Mouse (Mus musculus) CH12.LX (cell line): ENCODE measurements around the gene Msx1. TPM values are rescaled to one million over a fixed set of nuclear protein-coding genes. Genes with fewer than 3 reads are reported as not detected.

Experiments
- DNase-seq: peaks from one replicate; pipeline ENCODE4 v3.0.0-alpha.2; 2013; ENCODE audit errors: extremely low read depth
- H3K27ac ChIP-seq: 2 replicates; pipeline ENCODE4 v1.5.1; 2012; ENCODE audit warnings: low read depth, mild to moderate bottlenecking, control low read depth, moderate library complexity; ENCODE audit not compliant: insufficient read depth
- H3K27me3 ChIP-seq: replicated peaks from 2 replicates; pipeline ENCODE3; 2012; ENCODE audit warnings: inconsistent platforms
- H3K36me3 ChIP-seq, 2 experiments: replicated peaks in 1 of 2; 2 replicates each; pipeline versions ENCODE3 to v1.6.1; 2012; ENCODE audit warnings: inconsistent platforms in 1 of 2, low read length in 1 of 2, mild to moderate bottlenecking in 1 of 2, mixed read lengths in 1 of 2, moderate library complexity in 1 of 2; ENCODE audit not compliant: control insufficient read depth in 1 of 2, insufficient read depth in 1 of 2
- H3K4me1 ChIP-seq, 2 experiments: 2 replicates each; pipeline ENCODE4 v1.6.1; 2012; ENCODE audit warnings: inconsistent platforms in 1 of 2, moderate library complexity in 1 of 2; ENCODE audit not compliant: insufficient read depth in 2 of 2, control insufficient read depth in 1 of 2
- H3K4me2 ChIP-seq: 2 replicates; pipeline ENCODE4 v1.6.1; 2012; ENCODE audit warnings: low read depth, mild to moderate bottlenecking, control low read depth; ENCODE audit not compliant: poor library complexity, insufficient read depth, severe bottlenecking
- H3K4me3 ChIP-seq, 3 experiments: fragments of 150-350 bp in 1 of 3; sonication (generic) in 1 of 3; replicated peaks in 1 of 3; 2 replicates each; pipeline versions ENCODE3 to v1.5.1; 2011 to 2012; ENCODE audit warnings: low read depth in 2 of 3, low read length in 2 of 3, mild to moderate bottlenecking in 2 of 3, moderate library complexity in 2 of 3, control low read depth in 1 of 3, improper control_type of control experiment in 1 of 3, inconsistent platforms in 1 of 3, mixed read lengths in 1 of 3; ENCODE audit not compliant: poor library complexity in 1 of 3
- H3K79me2 ChIP-seq: replicated peaks from 2 replicates; pipeline ENCODE4 v1.6.1; 2012; ENCODE audit warnings: mild to moderate bottlenecking, moderate library complexity; ENCODE audit not compliant: control insufficient read depth, poor library complexity, insufficient read depth, severe bottlenecking; ENCODE audit errors: extremely low read depth
- H3K9ac ChIP-seq: 2 replicates; pipeline ENCODE4 v1.6.1; 2012; ENCODE audit warnings: low read depth, mild to moderate bottlenecking, control low read depth, moderate library complexity; ENCODE audit not compliant: insufficient read depth
- H3K9me3 ChIP-seq: replicated peaks from 2 replicates; pipeline ENCODE3; 2012; ENCODE audit warnings: low read length, inconsistent platforms, mixed read lengths
- BHLHE40 ChIP-seq: IDR thresholded peaks from 2 replicates; pipeline ENCODE4 v1.6.1; 2011; ENCODE audit warnings: mild to moderate bottlenecking, low read depth, low read length, improper control_type of control experiment
- E2F4 ChIP-seq: IDR thresholded peaks from 2 replicates; pipeline ENCODE4 v1.6.1; 2011; ENCODE audit warnings: low read depth, low read length, improper control_type of control experiment; ENCODE audit not compliant: insufficient replicate concordance
- MAFK ChIP-seq: IDR thresholded peaks from 2 replicates; pipeline ENCODE4 v1.6.1; 2011; ENCODE audit warnings: low read length, improper control_type of control experiment; ENCODE audit not compliant: insufficient replicate concordance
- MAX ChIP-seq: IDR thresholded peaks from 2 replicates; pipeline ENCODE4 v1.6.1; 2011; ENCODE audit warnings: low read length, improper control_type of control experiment
- MAZ ChIP-seq: IDR thresholded peaks from 2 replicates; pipeline ENCODE4 v1.6.1; 2012; ENCODE audit warnings: low read depth, mild to moderate bottlenecking, inconsistent platforms, low read length, improper control_type of control experiment, moderate library complexity
- MEF2A ChIP-seq: IDR thresholded peaks from 2 replicates; pipeline ENCODE4 v1.6.1; 2014; ENCODE audit warnings: low read depth, mild to moderate bottlenecking, inconsistent platforms, low read length, improper control_type of control experiment, borderline replicate concordance
- POLR2A ChIP-seq: IDR thresholded peaks from 2 replicates; pipeline ENCODE4 v1.6.1; 2011; ENCODE audit warnings: low read depth, mild to moderate bottlenecking, improper control_type of control experiment, low read length
- TBP ChIP-seq: conservative IDR thresholded peaks from 2 replicates; pipeline ENCODE4 v1.6.1; 2011; ENCODE audit warnings: low read depth, low read length, improper control_type of control experiment
- UBTF ChIP-seq: IDR thresholded peaks from 2 replicates; pipeline ENCODE4 v1.6.1; 2012; ENCODE audit warnings: low read depth, mild to moderate bottlenecking, inconsistent platforms, low read length, improper control_type of control experiment, moderate library complexity
- USF1 ChIP-seq: IDR thresholded peaks from 2 replicates; pipeline ENCODE4 v1.6.1; 2014; ENCODE audit warnings: low read depth, mild to moderate bottlenecking, inconsistent platforms, low read length, improper control_type of control experiment
- dilution Hi-C: fragments of 300-500 bp; cut with MboI; formaldehyde crosslinking; loops from 2 replicates; pipeline ENCODE4 v1.14.3; 2020; ENCODE audit warnings: low sequenced_read_pairs; ENCODE audit not compliant: extremely low pct_unique_long_range_greater_than_20kb, extremely low pct_ligation_motif_present
- in situ Hi-C: fragments of 300-500 bp; cut with MboI; formaldehyde crosslinking; loops from 3 replicates; pipeline ENCODE4 v1.14.3; 2019; ENCODE audit warnings: low sequenced_read_pairs, low pct_ligation_motif_present, low pct_unique_long_range_greater_than_20kb, mixed read lengths
- polyA plus RNA-seq: library from polyadenylated mRNA; unstranded; fragments of >175 nt; gene quantifications from 2 replicates; pipeline ENCODE4 v1.2.1, GENCODE M21; 2012; ENCODE audit warnings: low read depth; ENCODE audit not compliant: insufficient read length
- total RNA-seq, 2 experiments: library from RNA; depleted of rRNA; stranded (reverse); fragments of 300-350 nt in 1 of 2; fragments of >200 nt in 1 of 2; gene quantifications; 2 replicates each; pipeline ENCODE4 v1.2.3; 2012 to 2014

Gene Msx1
- total and polyA plus RNA-seq, 3 experiments, result not detected

- in situ Hi-C loops (no loop called here), dilution Hi-C loops (no loop called here)
- no peak overlapping the region for H3K4me3 ChIP-seq
- peaks cover 16% of the 10 kb centered on the region for H3K9me3 ChIP-seq
- H3K4me1 ChIP-seq, result no peaks in the 10 kb centered on the region
- no peak overlapping the region for H3K9ac ChIP-seq
- no peaks in the 10 kb centered on the region for H3K36me3 ChIP-seq
- DNase-seq, result no peak
- TF ChIP-seq TBP (no peak), BHLHE40 (no peak), MAX (no peak), USF1 (no peak), MAZ (no peak), E2F4 (no peak), POLR2A (no peak)
- no peaks in the 10 kb centered on the region for H3K79me2 ChIP-seq
- peaks cover 55% of the 10 kb centered on the region for H3K27me3 ChIP-seq
- no peak overlapping the region for H3K4me2 ChIP-seq
- H3K27ac ChIP-seq, result no peak overlapping the region
Measured at GRCm38 (mm10) chr5:37775681-37776080, 48.7 kb downstream of the Msx1 start.

DNA sequence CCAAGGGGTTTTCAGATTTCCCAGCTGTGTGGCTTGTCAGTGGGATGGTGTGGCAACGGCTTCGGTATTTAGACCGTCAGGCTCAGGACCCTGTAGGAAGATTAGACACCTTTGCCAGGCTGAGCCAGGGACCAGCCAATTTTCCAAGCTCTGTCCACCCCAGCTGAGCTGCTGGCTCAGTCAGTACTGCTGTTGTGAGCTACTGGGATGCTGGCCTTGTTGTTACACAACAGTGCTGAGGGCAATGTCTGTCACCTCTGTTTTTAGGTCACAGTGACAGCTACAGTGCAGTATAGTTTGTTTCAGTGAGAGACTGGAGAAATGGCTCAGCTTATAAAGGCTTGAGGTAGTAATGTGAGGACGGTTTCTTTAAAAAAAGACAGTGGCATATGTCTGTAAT is 50.4 kb downstream of the Msx1 start:
- peaks cover 50% of the 10 kb centered on the region for H3K27me3 ChIP-seq
- DNase-seq, result no peak
- no peak overlapping the region for H3K4me2 ChIP-seq
- dilution Hi-C loops, result no loop called here
- H3K79me2 ChIP-seq, result no peaks in the 10 kb centered on the region
- no peak overlapping the region for H3K27ac ChIP-seq
- H3K4me1 ChIP-seq, result peaks cover 0 to 6% of the 10 kb centered on the region in 2 experiments; a peak in 2 of 4 replicates
- in situ Hi-C loops, result no loop called here
- H3K9ac ChIP-seq, result no peak overlapping the region
- no peaks in the 10 kb centered on the region for H3K36me3 ChIP-seq
- H3K4me3 ChIP-seq, result no peak overlapping the region
- H3K9me3 ChIP-seq, result peaks cover 16% of the 10 kb centered on the region
- no peak for TF ChIP-seq UBTF

GRCm38 (mm10) chr5:37770870-37771269 is 53.5 kb downstream of the Msx1 start:
- Histone ChIP-seq H3K4me3 (no peak overlapping the region), H3K9me3 (peaks cover 16% of the 10 kb centered on the region), H3K36me3 (no peaks in the 10 kb centered on the region), H3K9ac (no peak overlapping the region), H3K79me2 (no peaks in the 10 kb centered on the region), H3K4me1 (peaks cover 0 to 7% of the 10 kb centered on the region in 2 experiments; a peak in 2 of 4 replicates), H3K27me3 (peaks cover 57% of the 10 kb centered on the region), H3K27ac (no peak overlapping the region), H3K4me2 (no peak overlapping the region)
- no peak for TF ChIP-seq MAFK
- TF ChIP-seq MEF2A, result no peak
- dilution Hi-C loops, result no loop called here
- in situ Hi-C loops, result no loop called here
- DNase-seq, result no peak

Other genes with a start within 250 kb of the Msx1 start
- gene Stk32b, start 107.4 kb downstream of the Msx1 start, total RNA-seq (2012; rRNA removed), result not detected in 2 replicates
- gene Stk32b, start 107.4 kb downstream of the Msx1 start, total RNA-seq (2014; rRNA removed), result not detected in 2 replicates
- not detected in 2 replicates for gene Stk32b, start 107.4 kb downstream of the Msx1 start, polyA plus RNA-seq
- gene Cytl1, start 89.1 kb downstream of the Msx1 start, total RNA-seq (2012; rRNA removed), result not detected in 2 replicates
- gene Cytl1, start 89.1 kb downstream of the Msx1 start, total RNA-seq (2014; rRNA removed), result not detected in 2 replicates
- gene Cytl1, start 89.1 kb downstream of the Msx1 start, polyA plus RNA-seq, result not detected in 2 replicates
- 28.7 and 29.4 TPM in 2 replicates for gene Stx18, start 214.2 kb upstream of the Msx1 start, total RNA-seq (2012; rRNA removed)
- 26.3 and 31.1 TPM in 2 replicates for gene Stx18, start 214.2 kb upstream of the Msx1 start, total RNA-seq (2014; rRNA removed)
- 35.8 and 40.0 TPM in 2 replicates for gene Stx18, start 214.2 kb upstream of the Msx1 start, polyA plus RNA-seq